Mouse (Mus musculus) cerebellum, adult 2 months (tissue): Measurements from ENCODE around the gene Dnm1l.
"Not testable (repeated sequence)": the region's sequence is repeated elsewhere in the genome, so short reads cannot be mapped to it uniquely, and the experiment has no call there.

Experiments
- CTCF ChIP-seq: fragments of 200-500 bp; IDR thresholded peaks from 2 replicates; pipeline ENCODE4 v1.5.1; 2011; ENCODE audit warnings: low read depth, mild to moderate bottlenecking, control low read depth, low read length, moderate library complexity, borderline replicate concordance; ENCODE audit not compliant: insufficient read depth
- POLR2A ChIP-seq: fragments of 200-500 bp; IDR thresholded peaks from 2 replicates; pipeline ENCODE4 v1.6.1; 2011; ENCODE audit warnings: low read length, control low read depth, borderline replicate concordance; ENCODE audit not compliant: insufficient read depth

- not testable (repeated sequence) for TF ChIP-seq POLR2A, CTCF
These were observed 333 bp upstream of the Dnm1l start for GRCm38 (mm10) chr16:16359101-16359482.
